Mouse (Mus musculus): ENCODE results near the gene Mad2l2. TPM values are rescaled to one million over a fixed set of nuclear protein-coding genes. Genes with fewer than 3 reads are reported as not detected.

Mad2l2 gene
- 129 and 141 TPM in 2 replicates for polyA plus RNA-seq (2014; fragmentation: Nextera tagmentation; extraction: Ambion mirVana)

DNA sequence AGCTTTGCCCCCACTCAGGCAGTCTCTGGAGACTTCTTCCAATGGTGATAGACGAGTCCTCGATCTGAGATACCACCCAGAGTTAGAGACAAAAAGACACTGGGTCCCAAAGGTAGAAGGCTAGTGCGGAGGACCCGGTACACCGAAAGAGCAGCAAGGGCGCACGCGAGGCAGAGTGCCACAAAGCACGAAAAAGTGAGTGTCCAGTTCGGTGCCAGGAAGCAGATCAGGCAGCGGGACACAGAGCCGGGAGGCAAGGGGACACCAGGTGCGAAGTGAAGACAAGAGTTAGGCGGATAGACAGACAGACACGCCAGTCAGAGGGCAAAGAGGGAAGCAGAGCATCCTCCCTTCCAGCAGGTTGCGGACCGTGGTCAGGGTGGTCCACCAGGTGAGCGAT, at the start of gene Mad2l2:
Gene Mad2l2 (plus strand): TSS at position 252 of the 400 bp plus-strand sequence.
- Histone ChIP-seq H3K27ac (ENCODE audit: low read depth, low read length) (peak within 1 kb of the TSS; percentile 98), H3K4me2 (ENCODE audit: low read length) (peak within 1 kb of the TSS; percentile 86), H3K9ac (ENCODE audit: low read length) (peak within 1 kb of the TSS; percentile 99), H3K36me3 (ENCODE audit: control insufficient read depth, insufficient read depth, low read length) (no peaks in the 10 kb centered on the region), H3K4me3 (ENCODE audit: low read depth, low read length) (peak within 1 kb of the TSS; percentile 74), H3K9me3 (replicated peaks; ENCODE audit: control insufficient read depth, low read length) (no peaks in the 10 kb centered on the region), H3K27me3 (replicated peaks; ENCODE audit: control insufficient read depth, insufficient read depth, low read length) (no peaks in the 10 kb centered on the region), H3K4me1 (ENCODE audit: control insufficient read depth, insufficient read depth, low read length) (peaks cover 31% of the 10 kb centered on the region)
- DNase-seq (ENCODE audit: low spot score) (no peak), ATAC-seq (0 out of 2 replicates have a peak, but pooled peaks have one; percentile 4)
- 1% methylated on average over 18 of the region's 18 CpGs for whole genome bisulfite sequencing

GRCm38 (mm10) chr4:148080597-148080973, 49.6 kb upstream of the Mad2l2 start:
- no peaks in the 10 kb centered on the region for H3K4me1 ChIP-seq (ENCODE audit: control insufficient read depth, insufficient read depth, low read length)
- 93% methylated on average over 1 of the region's 1 CpGs for WGBS
- no peaks in the 10 kb centered on the region for H3K36me3 ChIP-seq (ENCODE audit: control insufficient read depth, insufficient read depth, low read length)
- no peaks in the 10 kb centered on the region for H3K9me3 ChIP-seq (replicated peaks; ENCODE audit: control insufficient read depth, low read length)
- H3K27ac ChIP-seq (ENCODE audit: low read depth, low read length) = no peak overlapping the region
- H3K9ac ChIP-seq (ENCODE audit: low read length) = no peak overlapping the region
- DNase-seq (ENCODE audit: low spot score) (no peak), ATAC-seq (no peak)
- no peak overlapping the region for H3K4me3 ChIP-seq (ENCODE audit: low read depth, low read length)
- no peak overlapping the region for H3K4me2 ChIP-seq (ENCODE audit: low read length)
- H3K27me3 ChIP-seq (replicated peaks; ENCODE audit: control insufficient read depth, insufficient read depth, low read length) = no peaks in the 10 kb centered on the region

DNA sequence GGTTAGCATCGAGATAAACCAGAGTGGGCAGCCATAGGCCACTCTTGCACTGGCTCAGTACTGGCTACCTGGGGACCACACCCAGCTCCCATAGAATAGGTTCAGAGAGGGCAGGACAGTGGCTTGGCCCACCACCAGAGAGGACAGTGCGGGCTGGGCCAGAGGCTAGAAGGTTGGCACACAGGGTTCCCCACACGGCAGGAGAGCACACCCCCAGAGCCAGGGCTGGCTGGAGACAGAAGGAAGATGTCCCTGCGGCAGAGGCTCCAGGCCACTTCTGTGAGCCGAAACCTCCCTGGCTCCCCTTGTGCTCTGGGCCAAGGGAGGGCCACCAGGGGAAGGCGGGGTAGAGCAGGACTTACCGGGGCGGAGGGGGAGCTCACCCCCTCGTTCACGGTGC, 49.0 kb upstream of the Mad2l2 start:
- 94% methylated on average over 10 of the region's 10 CpGs for WGBS
- H3K9me3 ChIP-seq (replicated peaks; ENCODE audit: control insufficient read depth, low read length) = no peaks in the 10 kb centered on the region
- H3K4me1 ChIP-seq (ENCODE audit: control insufficient read depth, insufficient read depth, low read length) = no peaks in the 10 kb centered on the region
- H3K36me3 ChIP-seq (ENCODE audit: control insufficient read depth, insufficient read depth, low read length) = no peaks in the 10 kb centered on the region
- no peaks in the 10 kb centered on the region for H3K27me3 ChIP-seq (replicated peaks; ENCODE audit: control insufficient read depth, insufficient read depth, low read length)
- no peak overlapping the region for H3K4me2 ChIP-seq (ENCODE audit: low read length)
- no peak overlapping the region for H3K4me3 ChIP-seq (ENCODE audit: low read depth, low read length)
- DNase-seq (ENCODE audit: low spot score) (no peak), ATAC-seq (no peak)
- H3K27ac ChIP-seq (ENCODE audit: low read depth, low read length) = no peak overlapping the region
- no peak overlapping the region for H3K9ac ChIP-seq (ENCODE audit: low read length)

- Histone ChIP-seq H3K4me3 (ENCODE audit: low read depth, low read length) (no peak overlapping the region), H3K9me3 (replicated peaks; ENCODE audit: control insufficient read depth, low read length) (no peaks in the 10 kb centered on the region), H3K27ac (ENCODE audit: low read depth, low read length) (no peak overlapping the region), H3K4me1 (ENCODE audit: control insufficient read depth, insufficient read depth, low read length) (peaks cover 7% of the 10 kb centered on the region), H3K4me2 (ENCODE audit: low read length) (no peak overlapping the region), H3K36me3 (ENCODE audit: control insufficient read depth, insufficient read depth, low read length) (no peaks in the 10 kb centered on the region), H3K27me3 (replicated peaks; ENCODE audit: control insufficient read depth, insufficient read depth, low read length) (no peaks in the 10 kb centered on the region), H3K9ac (ENCODE audit: low read length) (no peak overlapping the region)
- WGBS = 51% methylated on average over 12 of the region's 12 CpGs
- peak; percentile 61 for DNase-seq (ENCODE audit: low spot score)
- ATAC-seq = no peak
Measured at GRCm38 (mm10) chr4:148082257-148083044, 47.7 kb upstream of the Mad2l2 start.

- H3K27ac ChIP-seq (ENCODE audit: low read depth, low read length) = no peak overlapping the region
- no peak overlapping the region for H3K9ac ChIP-seq (ENCODE audit: low read length)
- ATAC-seq (no peak), DNase-seq (ENCODE audit: low spot score) (no peak)
- no peaks in the 10 kb centered on the region for H3K36me3 ChIP-seq (ENCODE audit: control insufficient read depth, insufficient read depth, low read length)
- no peaks in the 10 kb centered on the region for H3K9me3 ChIP-seq (replicated peaks; ENCODE audit: control insufficient read depth, low read length)
- no peaks in the 10 kb centered on the region for H3K27me3 ChIP-seq (replicated peaks; ENCODE audit: control insufficient read depth, insufficient read depth, low read length)
- H3K4me3 ChIP-seq (ENCODE audit: low read depth, low read length) = no peak overlapping the region
- 71% methylated on average over 21 of the region's 21 CpGs for WGBS
- no peak overlapping the region for H3K4me2 ChIP-seq (ENCODE audit: low read length)
- peaks cover 14% of the 10 kb centered on the region for H3K4me1 ChIP-seq (ENCODE audit: control insufficient read depth, insufficient read depth, low read length)
Measured at GRCm38 (mm10) chr4:148083176-148083899, 46.8 kb upstream of the Mad2l2 start.

DNA sequence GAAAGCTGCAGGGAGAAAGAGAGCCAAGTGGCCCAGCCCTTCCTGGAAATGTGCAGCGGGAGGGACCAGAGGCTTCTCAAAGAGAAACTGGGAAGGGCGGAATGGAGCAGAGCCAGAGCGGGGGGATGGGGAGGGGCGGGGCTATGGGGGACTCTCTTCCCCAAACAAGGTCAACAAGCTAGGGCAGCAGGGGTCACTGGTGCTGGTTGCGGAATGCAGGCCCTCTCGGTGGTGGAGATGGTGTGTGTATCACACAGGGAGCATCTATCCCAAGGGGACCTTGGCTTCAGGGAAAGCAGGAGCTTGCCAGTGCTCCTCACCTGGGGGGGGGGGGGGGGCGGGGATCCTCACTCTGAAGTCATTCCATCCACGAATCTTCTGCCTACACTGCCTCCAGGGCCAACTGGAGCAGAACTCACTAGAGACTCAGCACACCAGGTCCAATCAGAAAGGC, 45.9 kb upstream of the Mad2l2 start:
- Histone ChIP-seq H3K27ac (ENCODE audit: low read depth, low read length) (no peak overlapping the region), H3K36me3 (ENCODE audit: control insufficient read depth, insufficient read depth, low read length) (no peaks in the 10 kb centered on the region), H3K27me3 (replicated peaks; ENCODE audit: control insufficient read depth, insufficient read depth, low read length) (no peaks in the 10 kb centered on the region), H3K9ac (ENCODE audit: low read length) (no peak overlapping the region), H3K9me3 (replicated peaks; ENCODE audit: control insufficient read depth, low read length) (no peaks in the 10 kb centered on the region), H3K4me2 (ENCODE audit: low read length) (no peak overlapping the region), H3K4me3 (ENCODE audit: low read depth, low read length) (no peak overlapping the region), H3K4me1 (ENCODE audit: control insufficient read depth, insufficient read depth, low read length) (peaks cover 14% of the 10 kb centered on the region)
- ATAC-seq (no peak), DNase-seq (ENCODE audit: low spot score) (no peak)
- 15% methylated on average over 7 of the region's 8 CpGs for WGBS

- no peaks in the 10 kb centered on the region for H3K36me3 ChIP-seq (ENCODE audit: control insufficient read depth, insufficient read depth, low read length)
- no peak for DNase-seq (ENCODE audit: low spot score)
- no peak for ATAC-seq
- WGBS = 44% methylated on average over 10 of the region's 10 CpGs
- H3K9me3 ChIP-seq (replicated peaks; ENCODE audit: control insufficient read depth, low read length) = no peaks in the 10 kb centered on the region
- no peaks in the 10 kb centered on the region for H3K27me3 ChIP-seq (replicated peaks; ENCODE audit: control insufficient read depth, insufficient read depth, low read length)
- H3K4me1 ChIP-seq (ENCODE audit: control insufficient read depth, insufficient read depth, low read length) = peaks cover 14% of the 10 kb centered on the region
- H3K27ac ChIP-seq (ENCODE audit: low read depth, low read length) = no peak overlapping the region
- no peak overlapping the region for H3K9ac ChIP-seq (ENCODE audit: low read length)
- no peak overlapping the region for H3K4me2 ChIP-seq (ENCODE audit: low read length)
- H3K4me3 ChIP-seq (ENCODE audit: low read depth, low read length) = no peak overlapping the region
Measured at GRCm38 (mm10) chr4:148085131-148085906, 44.9 kb upstream of the Mad2l2 start.

DNA sequence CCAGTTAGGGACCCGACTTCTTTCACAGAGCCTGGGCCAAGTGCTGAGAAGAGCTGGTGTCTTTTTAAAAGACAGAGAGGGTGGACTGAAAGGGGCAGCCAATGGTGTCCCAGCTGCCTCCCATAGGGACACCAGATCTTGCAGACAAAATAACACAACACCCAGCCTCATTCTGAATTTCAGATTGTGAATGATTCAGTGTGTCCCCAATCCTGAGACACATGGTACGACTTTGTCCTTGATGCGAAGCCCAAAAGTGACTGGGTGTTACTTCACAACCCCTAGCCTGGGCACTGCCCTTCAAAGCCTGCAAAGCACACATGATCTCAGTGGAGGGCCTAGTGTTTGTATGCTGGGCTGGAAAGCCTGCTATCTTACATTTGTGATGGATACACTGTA, 44.3 kb upstream of the Mad2l2 start:
- peaks cover 14% of the 10 kb centered on the region for H3K4me1 ChIP-seq (ENCODE audit: control insufficient read depth, insufficient read depth, low read length)

More for the DNA sequence above, 44.3 kb upstream of the Mad2l2 start:
- H3K36me3 ChIP-seq (ENCODE audit: control insufficient read depth, insufficient read depth, low read length) = no peaks in the 10 kb centered on the region
- no peaks in the 10 kb centered on the region for H3K27me3 ChIP-seq (replicated peaks; ENCODE audit: control insufficient read depth, insufficient read depth, low read length)
- no peak overlapping the region for H3K27ac ChIP-seq (ENCODE audit: low read depth, low read length)
- WGBS = 79% methylated on average over 3 of the region's 3 CpGs
- no peak overlapping the region for H3K9ac ChIP-seq (ENCODE audit: low read length)
- no peak for ATAC-seq
- H3K9me3 ChIP-seq (replicated peaks; ENCODE audit: control insufficient read depth, low read length) = no peaks in the 10 kb centered on the region
- no peak overlapping the region for H3K4me2 ChIP-seq (ENCODE audit: low read length)
- DNase-seq (ENCODE audit: low spot score) = no peak
- no peak overlapping the region for H3K4me3 ChIP-seq (ENCODE audit: low read depth, low read length)
